Mouse (Mus musculus) adrenal gland, postnatal 36 days (tissue): ENCODE measurements at regions not wholly inside any gene's neighbourhood (a gene's known extent, or its start where the extent isn't known, plus 50 kb on each side); places are given as distances from the start of the nearest gene placed in this dataset.

Experiments
- DNase-seq, 2 experiments: peaks; one replicate each; pipeline ENCODE4 v3.0.0; 2021; ENCODE audit warnings: mixed read lengths in 1 of 2

DNA sequence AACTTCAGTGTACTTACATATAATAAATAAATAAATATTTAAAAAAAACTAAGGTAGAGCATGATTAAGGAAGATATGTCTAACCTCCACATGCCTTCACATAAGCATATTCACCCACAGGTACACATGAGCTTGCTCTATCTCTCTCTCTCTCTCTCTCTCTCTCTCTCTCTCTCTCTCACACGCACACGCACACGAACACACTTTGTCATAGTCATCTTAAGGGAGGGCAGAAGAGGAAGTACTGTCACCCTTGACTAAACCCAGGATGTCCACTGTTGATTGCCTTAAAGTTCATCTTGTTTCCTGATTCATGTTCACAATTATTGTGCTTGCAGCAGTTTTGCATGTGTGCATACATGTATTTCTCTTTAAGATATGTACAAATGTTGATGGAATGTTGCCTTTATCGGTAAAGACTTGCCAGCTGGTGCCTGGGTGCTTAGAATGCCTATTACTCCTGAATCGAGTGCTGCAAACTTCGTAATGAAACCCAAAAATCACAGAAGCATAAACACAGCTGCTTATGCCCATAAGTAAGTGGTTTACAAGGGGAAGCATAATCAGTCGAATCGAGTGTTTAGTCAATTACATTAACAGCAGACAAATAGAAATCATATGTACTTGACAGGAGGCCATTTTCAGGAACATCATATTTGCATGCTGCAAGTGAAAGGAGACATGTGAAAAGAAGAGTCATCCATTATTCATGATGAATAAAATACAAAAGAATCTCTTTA, 84.3 kb downstream of the Tmem168 start:
- no peak for DNase-seq

DNA sequence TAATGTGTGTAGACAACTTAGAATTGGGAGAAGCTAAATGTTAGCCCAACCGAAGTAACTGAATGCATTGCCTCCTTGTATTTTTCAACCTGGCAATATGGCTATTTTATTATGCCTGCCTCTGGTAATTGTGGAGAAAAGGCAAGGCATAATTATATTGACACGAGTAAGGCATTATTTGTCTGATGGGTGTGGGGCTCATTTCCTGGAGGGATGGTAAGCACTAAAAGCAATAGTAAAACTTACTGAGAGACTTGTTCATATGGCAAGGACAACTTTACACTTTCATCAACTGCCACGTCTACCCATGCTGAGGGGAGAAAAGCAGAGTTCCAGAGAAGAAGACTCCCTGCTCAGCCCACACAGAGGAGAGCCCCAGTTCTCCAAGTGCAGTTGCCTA, 93.8 kb downstream of the Tmem168 start:
- no peak for DNase-seq

DNA sequence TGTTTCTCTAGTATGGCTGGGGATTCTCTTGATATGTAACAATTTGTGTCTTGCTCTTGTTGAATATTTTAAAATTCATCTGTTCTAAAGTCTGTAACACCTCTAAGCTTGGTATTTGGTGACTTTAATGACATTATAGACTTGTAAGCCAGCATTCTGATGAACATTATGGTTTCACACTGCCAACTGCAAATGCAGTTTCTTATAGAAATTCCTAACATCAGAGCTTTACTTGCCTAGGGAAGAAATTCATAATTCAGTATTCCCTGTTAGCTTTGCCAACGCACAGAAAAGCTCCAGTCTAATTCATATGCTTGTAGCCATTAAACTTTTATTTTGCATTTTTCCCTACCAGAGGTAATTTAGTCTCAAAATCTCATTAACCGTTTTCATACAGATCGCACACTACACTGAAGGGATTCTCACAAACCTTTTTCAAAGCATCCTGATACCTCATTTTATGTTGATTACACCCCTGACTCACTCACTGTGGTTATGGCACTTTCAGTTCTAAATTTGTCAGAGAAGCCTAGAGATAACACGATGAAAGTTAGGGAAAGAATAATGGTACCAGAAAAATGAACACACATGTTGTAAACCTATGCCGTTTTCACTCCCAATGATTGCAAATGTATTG, 131.3 kb downstream of the Tmem168 start:
- no peak for DNase-seq

DNA sequence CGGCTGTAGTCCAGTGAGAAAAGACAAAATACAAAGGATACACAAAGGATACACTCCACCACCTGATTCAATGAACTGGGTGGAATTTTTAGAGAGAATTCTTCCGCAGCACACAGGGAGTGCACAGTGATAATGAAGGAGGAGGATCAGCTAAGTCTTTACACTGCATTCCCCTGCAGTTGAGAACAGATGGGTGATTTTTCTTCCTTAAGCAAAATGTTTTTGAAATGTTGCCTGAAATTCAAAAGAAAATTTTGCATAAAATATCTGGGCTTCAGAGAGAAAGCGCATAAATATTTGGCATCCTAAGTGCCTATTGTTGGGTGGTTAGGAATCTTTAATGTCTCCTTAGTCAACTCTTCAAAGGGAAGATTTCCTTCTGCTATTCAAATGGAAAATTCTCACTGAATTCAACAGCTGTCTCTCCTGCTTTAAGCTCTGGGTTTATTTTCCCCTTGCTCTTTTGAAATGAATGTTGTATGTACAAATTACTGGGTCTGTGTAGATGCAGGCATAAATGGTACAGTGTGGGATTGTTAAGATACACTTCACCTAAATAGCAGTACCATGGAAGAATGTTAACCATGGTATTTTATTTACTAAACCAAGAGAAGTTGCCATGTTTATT, 158.6 kb downstream of the Tmem168 start:
- no peak for DNase-seq

DNA sequence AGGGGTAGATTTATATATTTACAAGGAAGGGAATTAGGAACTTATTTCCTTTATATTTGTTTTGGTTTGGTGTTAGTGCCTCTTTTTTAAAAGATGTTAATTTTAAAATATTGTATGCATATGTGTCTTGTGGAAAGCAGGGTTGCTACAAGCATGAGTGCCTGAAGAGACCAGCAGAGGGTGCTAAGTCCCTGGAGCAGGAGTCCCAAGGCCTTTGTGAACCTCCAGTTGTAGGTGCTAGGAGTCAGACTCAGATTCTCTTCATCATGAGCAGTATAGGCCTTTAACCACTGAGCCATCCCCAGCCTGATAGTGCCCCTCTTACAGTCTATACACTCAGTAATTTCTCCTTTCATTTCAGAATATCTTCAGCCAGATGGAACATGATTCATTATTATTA, 189.0 kb upstream of the Vwde start:
- peak in 1 of 2 experiments; percentile 11 for DNase-seq

DNA sequence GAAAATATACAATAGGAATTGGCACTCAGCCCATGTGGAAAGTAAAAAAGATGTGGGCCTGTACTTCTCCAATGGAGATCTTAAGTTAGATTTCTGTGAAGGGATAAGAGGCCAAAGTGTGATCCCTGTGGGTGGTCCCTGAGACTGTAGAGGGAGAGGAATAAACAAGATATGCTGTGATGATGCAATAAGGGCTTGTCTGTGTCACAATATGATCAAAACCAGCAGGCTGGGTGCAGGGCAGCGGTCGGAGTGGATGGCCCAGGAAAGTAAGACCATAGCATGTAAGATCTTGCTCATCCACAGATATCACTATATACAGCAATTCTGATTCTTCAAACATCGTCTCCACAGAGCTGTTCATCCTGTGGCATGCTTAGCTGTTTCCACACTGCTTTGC, 188.3 kb upstream of the Vwde start:
- no peak for DNase-seq

DNA sequence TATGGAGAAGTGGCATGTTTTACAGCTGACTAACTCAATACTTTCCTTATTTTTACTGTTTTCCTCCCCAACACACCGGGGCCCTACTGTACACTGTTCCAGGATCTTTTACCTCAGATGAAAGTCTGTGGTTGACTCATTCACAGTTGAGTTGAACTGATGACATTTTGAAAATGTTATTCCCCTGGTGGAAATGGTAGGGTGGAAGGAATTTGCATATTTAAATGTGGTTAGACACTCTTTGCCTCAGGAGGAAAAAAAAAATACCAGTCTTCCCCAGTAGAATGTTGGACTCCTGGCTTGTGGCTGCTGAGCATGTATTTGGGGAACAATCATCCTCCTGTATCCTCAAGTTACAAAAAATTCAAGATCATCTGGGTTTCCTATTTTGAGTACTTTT, 159.7 kb upstream of the Vwde start:
- no peak for DNase-seq

DNA sequence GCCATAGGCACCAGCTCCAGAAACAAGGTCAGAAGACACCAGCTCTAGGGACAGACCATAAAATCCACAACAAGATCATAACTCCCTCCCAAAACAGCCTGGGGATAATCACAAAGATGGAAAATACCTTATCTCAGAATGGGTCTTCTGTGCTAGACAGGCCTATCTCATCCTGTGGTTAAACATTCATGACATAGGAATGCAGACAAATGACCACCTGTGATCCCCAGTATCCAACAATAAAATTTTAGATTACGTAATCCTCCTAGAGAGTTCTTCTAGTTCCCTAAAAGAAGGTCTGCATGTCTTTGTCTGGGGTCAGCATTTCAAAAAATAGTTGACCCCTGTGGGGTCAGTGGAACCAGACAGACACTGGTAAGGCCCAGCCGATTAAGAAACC, 158.4 kb upstream of the Vwde start:
- DNase-seq = no peak

DNA sequence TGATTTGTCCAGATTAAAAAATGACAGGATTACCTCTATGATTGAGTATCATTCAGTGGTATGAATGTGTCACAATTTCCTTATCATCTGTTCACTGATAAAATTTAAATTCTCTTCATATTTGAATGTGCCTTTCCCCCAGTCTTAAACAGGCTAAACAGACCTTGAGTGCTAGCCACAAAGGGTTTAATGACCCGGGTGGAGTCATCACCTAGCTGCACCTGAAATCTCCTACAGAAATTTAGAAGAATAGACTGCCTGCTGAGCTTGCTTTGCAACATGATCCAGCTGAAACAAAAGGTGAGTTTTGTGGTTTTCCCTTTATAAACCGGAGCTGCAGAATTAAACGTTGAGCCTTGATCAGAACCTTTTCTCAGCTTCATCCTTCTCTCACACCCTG, 156.1 kb upstream of the Vwde start:
- DNase-seq = no peak

DNA sequence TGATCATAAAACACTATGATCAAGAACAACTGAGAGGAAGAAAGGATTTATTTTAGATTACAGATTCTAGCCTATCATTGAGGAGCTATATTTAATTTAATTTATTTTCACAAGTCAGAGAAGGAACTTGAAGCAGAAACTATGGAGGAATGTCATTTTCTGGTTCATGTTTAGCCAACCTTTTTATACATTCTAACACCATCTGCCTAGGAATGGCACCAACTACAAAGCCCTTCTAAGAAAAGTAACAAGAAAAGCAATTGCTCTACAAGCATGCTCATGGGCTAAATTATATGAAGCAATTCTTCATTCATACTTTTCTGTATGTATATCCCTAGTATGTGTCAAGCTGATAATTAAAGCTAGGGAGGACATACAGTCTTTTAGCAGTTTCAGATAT, 155.0 kb upstream of the Vwde start:
- DNase-seq = no peak

DNA sequence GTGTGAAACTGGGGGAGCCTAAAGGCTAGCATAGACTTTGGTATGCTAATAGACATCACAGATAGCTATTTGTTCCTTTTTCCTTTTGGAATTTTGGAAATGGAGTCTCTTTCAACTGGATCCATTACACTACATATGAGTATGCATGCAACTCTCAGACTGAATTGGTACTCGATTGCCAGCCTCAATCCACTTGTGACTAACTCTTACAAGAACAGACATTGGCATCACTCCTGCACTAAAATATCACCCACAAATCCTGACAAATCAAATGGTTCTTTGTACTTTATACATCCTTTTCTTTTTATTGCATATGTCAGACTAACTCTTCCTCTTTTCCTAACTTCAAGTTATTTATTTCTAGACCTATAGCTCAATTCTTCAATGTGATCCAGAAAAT, 149.1 kb upstream of the Vwde start:
- no peak for DNase-seq

DNA sequence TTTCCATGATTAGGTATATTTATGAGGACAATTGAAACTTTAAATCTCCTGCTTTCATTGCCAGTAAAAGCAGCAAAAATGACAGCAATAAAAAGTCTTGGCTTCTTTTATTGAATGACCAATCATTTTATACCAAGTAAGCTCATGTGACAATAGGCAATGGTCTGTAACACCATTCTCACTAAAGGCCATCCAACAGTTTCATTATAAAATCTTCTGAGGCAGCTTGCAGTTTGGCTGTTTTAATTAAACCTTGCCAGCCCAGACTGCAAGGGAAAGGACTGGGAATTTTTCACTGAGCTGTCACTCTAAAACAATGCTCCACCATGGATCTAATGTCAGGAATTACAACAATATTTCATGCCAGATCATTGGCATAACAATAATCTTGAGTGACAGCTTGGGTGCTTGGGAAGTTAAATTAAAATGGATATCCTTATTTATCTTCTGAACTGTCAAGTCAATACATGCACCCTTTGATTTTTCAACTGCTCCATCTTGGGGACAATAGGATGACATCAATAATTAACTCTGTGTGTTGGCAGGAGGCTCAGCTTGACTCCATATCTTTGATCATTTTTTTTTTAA, 145.0 kb upstream of the Vwde start:
- DNase-seq = no peak
